Mouse (Mus musculus) stomach, postnatal 0 days (tissue): Measurements from ENCODE around the gene Apobec3. TPM values are rescaled to one million over a fixed set of nuclear protein-coding genes. Genes with fewer than 3 reads are reported as not detected.

ENCODE experiments used
- ATAC-seq: fragments of 200-750 bp; cut with Nextera tagmentation; 2 replicates; pipeline ENCODE4 v1.8.0; 2017; ENCODE audit not compliant: low FRiP score, low TSS enrichment
- DNase-seq: peaks from one replicate; pipeline ENCODE4 v3.0.0-alpha.2; 2016; ENCODE audit warnings: low spot score
- H3K27ac ChIP-seq: fragments of 300-500 bp; sonication (generic); replicated peaks from 2 replicates; pipeline ENCODE4 v1.5.1; 2014; ENCODE audit warnings: mild to moderate bottlenecking, control low read depth
- H3K27me3 ChIP-seq: fragments of 300-500 bp; sonication (generic); 2 replicates; pipeline ENCODE4 v1.6.1; 2014; ENCODE audit warnings: low read length; ENCODE audit not compliant: control insufficient read depth, insufficient read depth
- H3K36me3 ChIP-seq: fragments of 300-500 bp; sonication (generic); 2 replicates; pipeline ENCODE4 v1.6.1; 2014; ENCODE audit warnings: low read length, mixed read lengths; ENCODE audit not compliant: control insufficient read depth, insufficient read depth
- H3K4me1 ChIP-seq: fragments of 300-500 bp; sonication (generic); replicated peaks from 2 replicates; pipeline ENCODE4 v1.6.1; 2014; ENCODE audit warnings: antibody characterized with exemption; ENCODE audit not compliant: control insufficient read depth, insufficient read depth
- H3K4me2 ChIP-seq: fragments of 300-500 bp; sonication (generic); replicated peaks from 2 replicates; pipeline ENCODE4 v1.6.1; 2014; ENCODE audit warnings: low read depth, mild to moderate bottlenecking, control low read depth, moderate library complexity
- H3K4me3 ChIP-seq: fragments of 300-500 bp; sonication (generic); 2 replicates; pipeline ENCODE4 v1.5.1; 2014; ENCODE audit warnings: low read depth, low read length, control low read depth
- H3K9ac ChIP-seq: fragments of 300-500 bp; sonication (generic); 2 replicates; pipeline ENCODE4 v1.6.1; 2014; ENCODE audit warnings: mild to moderate bottlenecking, low read length, control low read depth, mixed read lengths
- H3K9me3 ChIP-seq: fragments of 300-500 bp; sonication (generic); 2 replicates; pipeline ENCODE4 v1.6.1; 2016; ENCODE audit warnings: low read length; ENCODE audit not compliant: control insufficient read depth
- CTCF ChIP-seq: IDR thresholded peaks from 2 replicates; pipeline ENCODE4 v1.5.1; 2016; ENCODE audit warnings: antibody characterized with exemption, low read depth, mild to moderate bottlenecking, moderate library complexity
- EP300 ChIP-seq: optimal IDR thresholded peaks from 2 replicates; pipeline ENCODE3; 2016; ENCODE audit warnings: antibody characterized with exemption
- WGBS: fragments of 180-500 bp; shearing (Covaris S2); extraction: QIAGEN DNeasy Blood & Tissue Kit; methylation state at CpG from one replicate; pipeline ENCODE4 v1.1.7; 2014; 5-methylcytosine and 5-hydroxymethylcytosine counted together
- polyA plus RNA-seq: library from polyadenylated mRNA; unstranded; fragments of >200 nt; fragmentation: Nextera tagmentation; extraction: Ambion mirVana; gene quantifications from 2 replicates; pipeline ENCODE4 v1.2.1, GENCODE M21; 2015

Gene Apobec3
- polyA plus RNA-seq, 1 experiment from 2014 or later: 18.5 TPM

DNA sequence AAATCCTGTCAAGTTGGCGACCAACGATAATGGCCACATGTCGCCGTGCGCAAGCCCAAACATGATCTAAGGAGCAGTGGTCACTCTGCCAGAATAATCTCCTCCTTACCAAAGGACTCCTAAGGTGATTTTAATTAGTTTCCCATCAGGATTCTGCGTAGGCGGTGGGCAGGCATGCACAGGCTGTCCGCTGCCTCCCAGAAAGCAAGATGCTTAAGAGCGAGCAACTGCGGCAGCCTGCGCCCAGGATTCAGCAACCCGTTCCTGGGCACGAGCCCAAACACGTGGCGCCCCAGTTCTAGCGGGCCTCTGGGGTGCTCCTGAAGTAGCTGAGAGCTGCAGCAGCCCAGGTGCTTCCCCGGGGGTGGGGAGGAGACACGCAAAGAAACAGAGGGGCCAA is 71.2 kb downstream of the Apobec3 start:
- Histone ChIP-seq H3K4me3 (no peak overlapping the region), H3K36me3 (no peaks in the 10 kb centered on the region), H3K27me3 (no peaks in the 10 kb centered on the region), H3K4me1 (no peaks in the 10 kb centered on the region), H3K4me2 (no peak overlapping the region), H3K27ac (no peak overlapping the region), H3K9ac (no peak overlapping the region), H3K9me3 (no peaks in the 10 kb centered on the region)
- DNase-seq (no peak), ATAC-seq (no peak)
- WGBS: 88% methylated on average over 18 of the region's 18 CpGs
- TF ChIP-seq CTCF (no peak), EP300 (no peak)

DNA sequence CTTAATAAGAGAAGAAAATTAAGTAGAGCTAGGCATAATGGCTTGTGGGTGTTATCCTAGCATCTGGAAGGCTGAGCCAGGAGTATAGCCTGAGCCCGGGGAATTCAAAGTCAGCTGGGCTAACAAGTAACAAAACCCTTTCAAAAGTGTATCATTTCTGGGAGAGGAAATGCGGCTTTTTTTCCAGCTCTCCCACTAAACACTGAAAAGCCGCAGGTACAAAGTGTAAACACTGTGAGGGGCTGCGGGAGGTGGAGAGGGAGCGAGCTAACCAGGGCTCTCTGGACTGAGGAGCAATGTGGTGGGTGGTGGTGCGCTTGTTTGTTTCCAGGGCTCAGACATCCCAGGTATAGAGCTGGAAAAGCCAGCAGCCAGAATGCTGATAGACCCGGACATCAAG is 72.9 kb downstream of the Apobec3 start:
- Histone ChIP-seq H3K9ac (no peak overlapping the region), H3K4me3 (no peak overlapping the region), H3K4me1 (no peaks in the 10 kb centered on the region), H3K27ac (no peak overlapping the region), H3K27me3 (no peaks in the 10 kb centered on the region), H3K4me2 (no peak overlapping the region), H3K9me3 (no peaks in the 10 kb centered on the region), H3K36me3 (no peaks in the 10 kb centered on the region)
- ATAC-seq (no peak), DNase-seq (no peak)
- TF ChIP-seq CTCF (no peak), EP300 (no peak)
- WGBS: 56% methylated on average over 7 of the region's 7 CpGs

Other genes starting within 250 kb of the Apobec3 start
- gene Fam227a, start 232.7 kb upstream of the Apobec3 start, polyA plus RNA-seq: 0.29 and 0.41 TPM in 2 replicates
- gene Cby1, start 232.5 kb upstream of the Apobec3 start, polyA plus RNA-seq: 30.2 and 31.2 TPM in 2 replicates
- 186 and 196 TPM in 2 replicates for gene Tomm22, start 220.8 kb upstream of the Apobec3 start, polyA plus RNA-seq
- 11.7 and 13.4 TPM in 2 replicates for gene Josd1, start 203.7 kb upstream of the Apobec3 start, polyA plus RNA-seq
- 13.3 and 17.1 TPM in 2 replicates for gene Gtpbp1, start 200.8 kb upstream of the Apobec3 start, polyA plus RNA-seq
- gene Sun2, start 149.1 kb upstream of the Apobec3 start, polyA plus RNA-seq: 2.2 TPM in 2 replicates
- gene Dnal4, start 113.8 kb upstream of the Apobec3 start, polyA plus RNA-seq: 30.5 and 31.4 TPM in 2 replicates
- gene Nptxr, start 86.9 kb upstream of the Apobec3 start, polyA plus RNA-seq: 2.0 and 2.5 TPM in 2 replicates
- gene Npcd, start 57.4 kb upstream of the Apobec3 start, polyA plus RNA-seq: 0.81 TPM in 1 of 2 replicates, not detected in the other
- 33.3 and 34.8 TPM in 2 replicates for gene Cbx6, start 57.0 kb upstream of the Apobec3 start, polyA plus RNA-seq
- gene Cbx7, start 79.5 kb downstream of the Apobec3 start, polyA plus RNA-seq: 4.8 and 5.5 TPM in 2 replicates
- 3.1 and 3.6 TPM in 2 replicates for gene Pdgfb, start 123.3 kb downstream of the Apobec3 start, polyA plus RNA-seq
- 53.7 TPM in 2 replicates for gene Syngr1, start 199.7 kb downstream of the Apobec3 start, polyA plus RNA-seq
- gene Rpl3, start 200.2 kb downstream of the Apobec3 start, polyA plus RNA-seq: 706 and 736 TPM in 2 replicates
- 16.3 and 16.5 TPM in 2 replicates for gene Tab1, start 241.5 kb downstream of the Apobec3 start, polyA plus RNA-seq